Mouse (Mus musculus) hematopoietic stem cell, adult 5-6 weeks (primary cell): ENCODE results near the gene Itgb6. TPM values are rescaled to one million over a fixed set of nuclear protein-coding genes. Genes with fewer than 3 reads are reported as not detected.

Experiments
- ATAC-seq, 2 experiments: fragments of 125-278 bp in 1 of 2; replicated peaks in 1 of 2; 2 replicates each; pipeline ENCODE4 v1.8.0; 2016 to 2017; ENCODE audit warnings: inconsistent platforms in 2 of 2, mild to moderate bottlenecking in 2 of 2, moderate number of reproducible peaks in 2 of 2, low read depth in 1 of 2, moderate TSS enrichment in 1 of 2; ENCODE audit not compliant: low FRiP score in 2 of 2, poor library complexity in 2 of 2, severe bottlenecking in 2 of 2, insufficient read depth in 1 of 2, low TSS enrichment in 1 of 2
- total RNA-seq: library from RNA; stranded (forward); fragments of 172-1452, 232-1000 nt; gene quantifications from 2 replicates; pipeline ENCODE4 v1.2.3, GENCODE M21; 2017

The Itgb6 gene
- total RNA-seq, 1 experiment from 2014 or later: not detected

- ATAC-seq: no peak
Measured at GRCm38 (mm10) chr2:60609436-60610199, 112.8 kb downstream of the Itgb6 start.

GRCm38 (mm10) chr2:60607980-60608379 lies 114.5 kb downstream of the Itgb6 start:
- no peak for ATAC-seq

- no peak for ATAC-seq
Measured at GRCm38 (mm10) chr2:60601326-60601725, 121.1 kb downstream of the Itgb6 start.

GRCm38 (mm10) chr2:60600863-60601262 lies 121.6 kb downstream of the Itgb6 start:
- no peak for ATAC-seq

GRCm38 (mm10) chr2:60583416-60583815 lies 139.0 kb downstream of the Itgb6 start:
- no peak for ATAC-seq

- no peak for ATAC-seq
Measured at GRCm38 (mm10) chr2:60554561-60554960, 167.9 kb downstream of the Itgb6 start.

GRCm38 (mm10) chr2:60552902-60553682 lies 169.4 kb downstream of the Itgb6 start, which contains the start of gene Pla2r1:
Gene Pla2r1, minus strand, starts transcription at chr2:60553308.
- ATAC-seq: peak; percentile 65 to 81; a peak in 3 of 4 replicates

- no peak for ATAC-seq
Measured at GRCm38 (mm10) chr2:60552177-60552901, 170.1 kb downstream of the Itgb6 start.

- no peak for ATAC-seq
Measured at GRCm38 (mm10) chr2:60551673-60552072, 170.8 kb downstream of the Itgb6 start.

GRCm38 (mm10) chr2:60550521-60550920 lies 171.9 kb downstream of the Itgb6 start:
- ATAC-seq: no peak

- no peak for ATAC-seq
Measured at GRCm38 (mm10) chr2:60549851-60550250, 172.6 kb downstream of the Itgb6 start.

Other genes with a start within 250 kb of the Itgb6 start
- 0.31 TPM in 1 of 2 replicates, not detected in the other for gene Pla2r1, start 169.3 kb downstream of the Itgb6 start, total RNA-seq
- 19.8 and 20.6 TPM in 2 replicates for gene Rbms1, start 240.5 kb upstream of the Itgb6 start, total RNA-seq